8 mouse cellular contexts compared by ENCODE assay signal in the genomic region with DNA sequence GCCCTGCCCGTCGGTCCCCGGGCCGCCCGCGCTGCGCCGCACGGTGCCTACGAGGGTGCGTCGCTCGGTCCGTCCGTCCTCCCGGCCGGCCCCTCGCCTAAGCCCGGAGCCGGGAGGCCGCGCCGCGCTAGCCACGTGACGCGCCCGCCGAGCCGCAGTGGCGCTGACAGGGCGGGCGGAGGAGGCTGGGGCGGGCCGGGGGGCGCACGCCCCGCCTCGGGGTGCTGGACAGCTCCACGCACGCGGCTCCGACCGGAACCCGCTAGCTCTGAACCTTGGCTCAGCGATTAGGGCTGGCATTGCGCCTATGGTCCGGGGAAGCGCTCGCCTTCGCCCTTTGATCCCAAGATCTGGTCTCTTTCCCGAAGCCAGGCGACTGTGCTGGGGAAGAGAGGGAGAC. TPM values are rescaled to one million over a fixed set of nuclear protein-coding genes. Genes with fewer than 3 reads are reported as not detected.
A peak's percentile ranks its signal among the peaks of the same experiment; 100 is the strongest.
DNase-seq lines count a peak whose midpoint lies in the region; ATAC-seq and TF ChIP-seq lines count a peak whose summit lies in the region.

A gene (minus strand): TSS at position 274 of the 400 bp plus-strand sequence.

- H3K36me3 ChIP-seq in intestine, embryonic 16.5 days (ENCODE audit: control insufficient read depth, insufficient read depth, low read length), result 0 out of 2 replicates have a peak, but pooled peaks cover 3% of the 10 kb centered on the region
- peaks cover 17% of the 10 kb centered on the region for H3K36me3 ChIP-seq in midbrain, embryonic 11.5 days (ENCODE audit: control insufficient read depth, insufficient read depth, low read length)
- no peaks in the 10 kb centered on the region for H3K36me3 ChIP-seq in small intestine, adult 2 months (ENCODE audit: control insufficient read depth, insufficient read depth, low read length)

- no peak for TF ChIP-seq POLR2A in small intestine, adult 2 months (IDR thresholded peaks at IDR 0.05; ENCODE audit: low read depth, low read length)

- H3K4me2 ChIP-seq in intestine, embryonic 16.5 days (ENCODE audit: low read depth, low read length), result peak within 1 kb of the TSS; percentile 89
- peak within 1 kb of the TSS; percentile 69 for H3K4me2 ChIP-seq in midbrain, embryonic 11.5 days

- H3K27ac ChIP-seq in intestine, embryonic 16.5 days (ENCODE audit: low read length), result 0 out of 2 replicates have a peak within 1 kb of the TSS, but pooled peaks have one; percentile 21
- peak within 1 kb of the TSS; percentile 78 for H3K27ac ChIP-seq in midbrain, embryonic 11.5 days (ENCODE audit: low read depth, low read length)
- no peak within 1 kb of the TSS for H3K27ac ChIP-seq in small intestine, adult 2 months (ENCODE audit: insufficient read depth, low read depth, low read length)

- intact Hi-C loops in gastrocnemius, postnatal 36 days (cut with DNase I), result no loop called here
- intact Hi-C loops in left cerebral cortex, postnatal 36 days (cut with DNase I), result no loop called here

- H3K4me1 ChIP-seq in intestine, embryonic 16.5 days (ENCODE audit: control insufficient read depth, insufficient read depth, low read length), result peaks cover 11% of the 10 kb centered on the region
- peaks cover 12% of the 10 kb centered on the region for H3K4me1 ChIP-seq in midbrain, embryonic 11.5 days (ENCODE audit: control insufficient read depth, insufficient read depth, low read length)
- no peaks in the 10 kb centered on the region for H3K4me1 ChIP-seq in small intestine, adult 2 months (ENCODE audit: control insufficient read depth, insufficient read depth, insufficient read length, low read length)

- 0 out of 2 replicates have a peak, but pooled peaks cover 2% of the 10 kb centered on the region for H3K27me3 ChIP-seq in intestine, embryonic 16.5 days (replicated peaks; ENCODE audit: control insufficient read depth, insufficient read depth, low read length)
- H3K27me3 ChIP-seq in midbrain, embryonic 11.5 days (ENCODE audit: control insufficient read depth, insufficient read depth, low read length), result no peaks in the 10 kb centered on the region; the same call in 1 of the 2 replicates
- H3K27me3 ChIP-seq in small intestine, adult 2 months (ENCODE audit: control insufficient read depth, insufficient read depth, low read length), result 0 out of 2 replicates have a peak, but pooled peaks cover 8% of the 10 kb centered on the region

- no peaks in the 10 kb centered on the region for H3K9me3 ChIP-seq in intestine, embryonic 16.5 days (ENCODE audit: control insufficient read depth, low read length)
- H3K9me3 ChIP-seq in midbrain, embryonic 11.5 days (ENCODE audit: control insufficient read depth, low read length), result no peaks in the 10 kb centered on the region

- peak; percentile 91 for DNase-seq in adrenal gland, postnatal 14 days
- DNase-seq in embryo, embryonic 10 days (ENCODE audit: low spot score), result peak; percentile 85
- DNase-seq in gastrocnemius, postnatal 36 days, result peak; percentile 50 to 64
- peak; percentile 65 to 75 for DNase-seq in left cerebral cortex, postnatal 36 days (ENCODE audit: low spot score in 2 of 2)
- DNase-seq in midbrain, embryonic 11.5 days (ENCODE audit: low spot score, missing footprints), result peak; percentile 96
- no peak for DNase-seq in thymus, postnatal 10 days (ENCODE audit: low spot score in 2 of 2)

- H3K9ac ChIP-seq in intestine, embryonic 16.5 days (ENCODE audit: low read depth, low read length), result peak within 1 kb of the TSS; percentile 72
- peak within 1 kb of the TSS; percentile 97 for H3K9ac ChIP-seq in midbrain, embryonic 11.5 days (ENCODE audit: low read length)

- peak; percentile 95 for ATAC-seq in intestine, embryonic 16.5 days
- ATAC-seq in midbrain, embryonic 11.5 days (ENCODE audit: low FRiP score), result peak; percentile 90

- WGBS in intestine, embryonic 16.5 days, result under 1% methylated on average over 46 of the region's 53 CpGs
- under 1% methylated on average over 45 of the region's 53 CpGs for WGBS in midbrain, embryonic 11.5 days
- WGBS in small intestine, adult 2 months, result 3% methylated on average over 53 of the region's 53 CpGs

- TF ChIP-seq CTCF in small intestine, adult 2 months (IDR thresholded peaks at IDR 0.05; ENCODE audit: extremely low read depth, insufficient read length, insufficient replicate concordance, low read depth, low read length), result no peak

- peak within 1 kb of the TSS; percentile 70 for H3K4me3 ChIP-seq in intestine, embryonic 16.5 days (ENCODE audit: low read length)
- H3K4me3 ChIP-seq in midbrain, embryonic 11.5 days (ENCODE audit: low read depth, low read length), result peak within 1 kb of the TSS; percentile 89
- H3K4me3 ChIP-seq in small intestine, adult 2 months (ENCODE audit: low read depth, low read length), result peak within 1 kb of the TSS; percentile 45

RNA-seq across cellular contexts. Expression of the gene that starts here (rescaled TPM):
- 15.1 and 18.3 TPM in 2 replicates for total RNA-seq in adrenal gland, postnatal 14 days (2021)
- 1 to 10 TPM; 7.8 to 9.2 TPM for total RNA-seq in gastrocnemius, postnatal 36 days (2021)
- 2.8 and 3.3 TPM in 2 replicates for polyA plus RNA-seq in intestine, embryonic 16.5 days (2015; fragmentation: Nextera tagmentation; extraction: Ambion mirVana)
- total RNA-seq in left cerebral cortex, postnatal 36 days (2021), result 10 to 100 TPM; 81.8 to 89.0 TPM
- 15.2 and 17.3 TPM in 2 replicates for polyA plus RNA-seq in midbrain, embryonic 11.5 days (2014; fragmentation: Nextera tagmentation; extraction: Ambion mirVana)
- 4.2 and 5.0 TPM in 2 replicates for polyA plus RNA-seq in small intestine, adult 2 months (2012; rRNA removed)

Comparison
In these comparisons a context has a peak if more than half of its experiments do, and no peak if none do; other contexts are left out.
1. DNase-seq: peak in adrenal gland, postnatal 14 days (single experiment), embryo, embryonic 10 days (single experiment), gastrocnemius, postnatal 36 days (2 of 2), left cerebral cortex, postnatal 36 days (2 of 2) and midbrain, embryonic 11.5 days (single experiment); none in thymus, postnatal 10 days (0 of 2).
2. Peak in every context shown above with its lines, with median percentiles within 50 percentile points of each other: H3K4me3 ChIP-seq.